Mouse (Mus musculus) G1E (cell line): ENCODE measurements around the gene Vasn.

Experiments used
- CTCF ChIP-seq: IDR thresholded peaks from 2 replicates; pipeline ENCODE4 v1.5.1; 2012; ENCODE audit warnings: low read depth, low read length, inconsistent platforms, mixed read lengths
- GATA1 ChIP-seq: IDR thresholded peaks from 2 replicates; pipeline ENCODE4 v1.6.1; 2012; ENCODE audit warnings: borderline replicate concordance, low read length, inconsistent platforms, mixed read lengths
- GATA2 ChIP-seq: IDR thresholded peaks from 2 replicates; pipeline ENCODE4 v1.6.1; 2012; ENCODE audit warnings: low read depth, low read length, inconsistent platforms, borderline replicate concordance
- TAL1 ChIP-seq: conservative IDR thresholded peaks from 2 replicates; pipeline ENCODE4 v1.6.1; 2012; ENCODE audit warnings: low read depth, low read length, inconsistent platforms, mixed read lengths

GRCm38 (mm10) chr16:4613736-4614135 is 26.0 kb upstream of the Vasn start:
- TF ChIP-seq CTCF (no peak), TAL1 (no peak), GATA1 (no peak), GATA2 (no peak)
